Mouse (Mus musculus): ENCODE measurements around the gene Socs2.

DNA sequence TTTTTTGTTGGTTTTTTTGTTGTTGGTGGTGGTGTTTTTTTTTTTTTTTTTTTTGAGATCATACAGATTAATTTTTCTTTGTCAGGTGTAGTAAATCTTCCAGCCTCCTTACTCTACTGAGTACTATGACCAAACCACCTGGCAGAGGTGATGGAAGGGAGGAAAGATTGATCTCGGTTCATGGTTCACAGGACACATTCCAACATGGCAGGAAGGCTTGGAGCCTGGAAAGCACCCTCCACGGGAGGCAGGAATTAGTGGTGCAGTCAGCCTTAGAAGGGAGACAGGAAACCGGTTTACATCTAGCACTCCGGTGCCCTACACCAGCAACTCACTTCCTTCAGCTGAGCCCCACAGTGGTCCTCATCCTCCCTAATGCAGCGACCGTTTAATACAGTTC is 1.7 kb upstream of the Socs2 start:
- TF ChIP-seq CTCF (IDR thresholded peaks at IDR 0.05; ENCODE audit: low read depth, low read length) (no peak), POLR2A (IDR thresholded peaks at IDR 0.05; ENCODE audit: insufficient read depth, low read length) (no peak), EP300 (IDR thresholded peaks at IDR 0.05; ENCODE audit: insufficient read depth, low read depth, low read length) (no peak)

All from ES-Bruce4 (cell line).